Mouse (Mus musculus): Measurements from ENCODE around the gene Topaz1. TPM values are rescaled to one million over a fixed set of nuclear protein-coding genes. Genes with fewer than 3 reads are reported as not detected.
A peak's percentile ranks its signal among the peaks of the same experiment; 100 is the strongest.
"Not testable (repeated sequence)": the region's sequence is repeated elsewhere in the genome, so short reads cannot be mapped to it uniquely, and the experiment has no call there.

The Topaz1 gene
- total RNA-seq, 2 experiments from 2014 or later, result not detected

DNA sequence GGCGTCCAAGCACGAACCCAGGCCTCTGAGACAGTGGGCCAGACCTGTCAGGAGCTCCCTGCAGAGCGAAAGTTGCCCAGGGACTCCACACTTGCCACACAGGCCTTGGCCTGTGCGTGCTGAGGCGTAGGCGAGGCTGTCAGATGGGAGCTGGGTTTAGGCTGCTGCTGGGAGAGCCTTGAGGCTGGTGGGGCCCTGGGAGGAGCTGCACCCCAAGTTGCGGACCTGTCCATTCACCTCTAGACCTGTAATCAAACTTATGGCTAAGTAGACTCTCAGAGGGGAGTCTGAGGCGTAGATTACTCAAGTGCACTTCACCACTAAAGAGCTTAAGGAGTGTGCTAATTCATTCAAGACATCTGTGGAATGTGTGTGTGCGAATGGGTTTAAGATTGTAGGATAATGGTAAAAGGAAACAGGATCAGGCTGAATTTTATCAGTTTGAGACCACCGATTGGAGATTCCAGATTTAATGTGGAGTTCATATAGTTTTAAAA lies 58.7 kb downstream of the Topaz1 start:
- intact Hi-C loops (cut with DNase I), result no loop called here
- no peak for DNase-seq (ENCODE audit: low spot score in 2 of 2)

DNA sequence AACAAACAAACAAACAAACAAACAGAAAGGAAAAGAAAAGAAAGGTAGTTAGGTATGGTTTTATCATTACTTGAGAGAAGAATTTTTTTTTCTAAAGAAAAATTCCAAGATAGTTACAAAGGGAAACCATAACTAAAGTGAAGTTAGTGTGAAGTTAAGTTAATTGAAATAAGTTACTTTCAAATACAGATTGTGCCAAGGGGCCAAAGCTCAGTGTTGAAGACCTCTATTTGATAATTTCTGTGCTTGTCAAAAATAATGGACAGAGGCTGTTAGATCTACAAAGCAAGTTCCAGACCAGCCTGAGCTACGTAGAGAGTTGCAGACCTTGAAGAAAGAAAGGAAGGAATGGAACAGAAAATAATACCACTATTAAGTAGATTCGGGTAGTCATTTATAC lies 60.0 kb downstream of the Topaz1 start:
- intact Hi-C loops (cut with DNase I), result no loop called here
- DNase-seq (ENCODE audit: low spot score in 2 of 2), result no peak

DNA sequence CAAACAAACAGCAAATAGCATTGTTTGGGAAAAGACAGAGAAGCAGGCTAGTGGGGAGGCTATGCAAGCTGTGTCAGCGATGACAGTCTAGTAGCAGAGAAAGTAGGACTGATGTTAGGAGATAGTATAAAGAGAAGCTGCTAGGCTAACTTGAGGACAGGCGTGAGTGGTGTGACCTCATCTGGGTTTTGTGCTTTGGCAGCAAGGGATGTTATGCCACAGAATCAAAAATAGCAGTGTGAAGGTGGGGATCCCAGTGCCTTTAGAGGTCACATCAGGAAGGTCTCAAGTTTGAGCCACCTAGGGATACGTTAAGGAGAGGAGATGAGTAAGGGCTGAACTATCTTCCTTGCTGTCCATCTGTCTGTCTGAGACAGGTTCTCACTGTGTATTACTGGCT lies 63.1 kb downstream of the Topaz1 start:
- intact Hi-C loops (cut with DNase I), result no loop called here
- DNase-seq (ENCODE audit: low spot score in 2 of 2), result no peak

DNA sequence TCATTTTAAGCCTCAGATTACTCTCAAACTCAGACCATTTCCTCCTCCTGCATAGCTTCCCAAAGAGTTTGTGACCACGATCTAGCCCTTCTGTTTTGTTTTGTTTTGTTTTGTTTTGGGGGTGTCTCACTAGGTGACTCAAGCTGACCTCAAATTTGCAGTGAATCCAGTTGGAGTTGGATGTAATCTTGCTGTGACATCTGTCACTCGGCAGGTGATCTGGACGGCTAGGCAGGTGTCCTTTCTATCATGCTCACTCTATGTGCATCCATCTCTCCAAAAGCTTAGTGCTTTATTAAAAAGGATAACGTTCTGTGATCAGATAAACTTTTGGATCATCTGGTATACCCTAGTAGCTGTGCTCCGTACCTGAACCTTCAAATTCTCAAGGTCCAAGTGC lies 65.2 kb downstream of the Topaz1 start:
- intact Hi-C loops (cut with DNase I), result no loop called here
- no peak for DNase-seq (ENCODE audit: low spot score in 2 of 2)

DNA sequence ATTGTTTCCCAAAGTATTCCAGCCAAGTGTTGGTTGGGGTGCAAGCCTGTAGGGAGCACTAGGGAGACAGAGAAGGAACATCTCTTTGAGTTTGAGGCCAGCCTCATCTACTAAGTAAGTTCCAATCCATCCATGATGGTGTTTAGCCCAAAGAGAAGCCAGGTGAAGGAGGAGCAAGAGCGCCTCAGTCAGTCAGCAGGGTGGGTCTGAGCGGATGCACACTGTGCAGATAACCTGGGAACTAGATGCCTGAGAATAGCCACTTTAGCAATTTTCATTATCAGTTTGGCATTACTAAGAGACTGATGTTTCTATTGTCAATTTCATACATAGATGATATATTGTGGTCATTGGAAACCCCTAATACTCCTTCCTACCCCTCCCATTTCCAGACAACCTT lies 67.6 kb downstream of the Topaz1 start:
- DNase-seq (ENCODE audit: low spot score in 2 of 2), result no peak
- intact Hi-C loops (cut with DNase I), result loop anchor here (5.0 kb wide), 1 partner anchor 38 kb away; no protein-coding TSS in a partner anchor

DNA sequence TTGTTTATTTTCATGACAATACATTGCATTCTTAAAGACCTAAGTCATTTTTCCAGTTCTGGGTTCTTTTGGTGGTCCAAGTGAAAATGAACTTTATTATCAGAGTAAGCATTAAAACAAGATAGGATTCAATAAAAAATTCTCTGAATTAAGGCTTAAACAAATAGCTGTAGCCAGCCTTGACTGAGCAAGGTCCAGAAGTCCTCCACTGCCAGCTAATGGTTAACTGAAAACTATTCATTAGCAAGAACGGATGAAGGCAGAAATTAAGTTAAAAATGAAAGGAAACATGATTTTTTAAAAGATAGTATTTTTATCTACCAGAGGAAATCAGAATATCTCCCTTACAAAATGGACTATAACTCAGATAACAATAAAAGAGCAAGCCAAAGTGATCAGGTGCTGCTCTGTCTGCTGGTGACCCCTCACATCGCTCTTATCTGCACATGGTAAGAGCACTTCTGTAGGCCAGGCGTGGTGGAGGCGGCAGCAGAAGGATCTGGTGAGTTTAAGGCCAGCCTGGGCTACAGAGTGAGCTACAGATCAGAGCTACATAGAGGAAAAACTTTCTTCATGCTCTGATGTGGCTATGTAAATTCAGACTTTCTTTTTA lies 68.2 kb downstream of the Topaz1 start:
- intact Hi-C loops (cut with DNase I), result loop anchor here (5.0 kb wide), 1 partner anchor 37 kb away; no protein-coding TSS in a partner anchor
- no peak for DNase-seq (ENCODE audit: low spot score in 2 of 2)

DNA sequence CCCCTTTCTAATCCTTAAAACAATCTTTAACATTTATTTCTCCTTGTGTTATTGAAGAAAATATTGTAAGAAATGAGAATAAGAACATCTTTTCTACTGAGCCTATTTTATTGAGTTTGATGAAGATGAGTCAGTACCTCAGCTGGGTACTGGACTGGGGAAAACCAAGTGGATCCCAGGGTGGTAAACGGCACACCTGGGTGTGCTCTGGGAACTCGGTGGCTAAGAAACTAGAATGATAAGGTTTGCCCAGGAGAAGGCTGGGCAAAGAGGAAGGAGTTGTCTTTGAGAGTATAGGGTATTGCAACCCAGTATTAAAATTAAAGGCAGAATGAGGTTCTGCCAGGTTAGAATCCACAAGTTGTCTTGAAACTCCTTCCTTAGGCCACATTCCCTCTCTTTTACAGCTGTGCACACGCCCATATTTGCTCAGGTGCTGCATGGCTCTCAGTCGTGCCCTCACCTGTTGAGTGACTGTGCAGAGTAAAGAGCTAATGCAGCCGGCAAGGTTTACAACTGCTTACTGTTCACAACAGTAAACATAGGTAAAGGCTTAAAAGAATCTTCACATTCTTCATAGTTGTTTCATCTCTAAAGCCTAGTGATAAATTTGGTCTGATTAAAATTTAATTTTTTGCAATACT lies 76.3 kb downstream of the Topaz1 start:
- intact Hi-C loops (cut with DNase I), result no loop called here
- no peak for DNase-seq (ENCODE audit: low spot score in 2 of 2)

DNA sequence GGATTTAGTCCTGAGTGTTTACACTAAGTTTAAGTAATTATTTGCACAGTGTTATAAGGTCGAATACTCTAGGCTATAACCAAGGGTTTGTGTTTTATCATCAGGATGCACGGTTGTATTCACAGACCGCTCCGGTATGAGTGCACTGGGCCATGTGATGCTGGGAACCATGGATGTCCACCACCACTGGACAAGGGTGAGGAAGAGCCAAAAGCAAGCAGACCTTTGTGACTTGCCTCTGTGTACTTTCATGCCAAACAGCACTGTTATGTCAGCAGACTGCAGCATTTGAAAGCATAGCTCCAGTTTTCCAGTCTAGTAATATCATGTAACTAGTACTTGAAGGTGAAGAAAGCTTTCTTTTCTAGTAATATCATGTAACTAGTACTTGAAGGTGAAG lies 79.6 kb downstream of the Topaz1 start:
- no peak for DNase-seq (ENCODE audit: low spot score in 2 of 2)
- intact Hi-C loops (cut with DNase I), result no loop called here

DNA sequence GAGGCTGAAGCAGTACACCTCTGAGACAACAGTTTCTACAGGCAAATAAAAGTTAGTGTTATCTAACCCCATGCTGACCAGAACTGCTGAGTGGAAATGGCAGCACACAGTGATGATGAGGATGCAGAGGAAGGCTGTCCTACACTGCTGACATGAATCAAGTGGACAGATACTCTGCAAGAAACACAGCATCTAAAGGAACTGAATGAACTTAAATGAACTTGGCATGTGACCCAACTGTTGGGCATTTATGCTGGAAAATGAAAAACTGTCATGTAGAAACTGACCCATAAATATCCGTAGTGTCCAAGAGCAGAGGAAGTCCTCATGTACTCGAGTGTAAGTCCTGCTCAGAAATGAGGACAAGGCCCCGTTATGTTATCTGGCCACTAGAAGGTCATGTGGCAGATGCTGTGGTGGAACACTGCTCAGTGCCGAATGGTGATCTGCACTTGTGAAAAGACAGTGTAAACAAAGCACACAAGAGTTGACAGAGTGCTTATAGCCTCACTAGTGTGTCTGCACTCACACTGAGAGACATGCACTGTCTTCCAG lies 82.8 kb downstream of the Topaz1 start:
- intact Hi-C loops (cut with DNase I), result no loop called here
- DNase-seq (ENCODE audit: low spot score in 2 of 2), result no peak

DNA sequence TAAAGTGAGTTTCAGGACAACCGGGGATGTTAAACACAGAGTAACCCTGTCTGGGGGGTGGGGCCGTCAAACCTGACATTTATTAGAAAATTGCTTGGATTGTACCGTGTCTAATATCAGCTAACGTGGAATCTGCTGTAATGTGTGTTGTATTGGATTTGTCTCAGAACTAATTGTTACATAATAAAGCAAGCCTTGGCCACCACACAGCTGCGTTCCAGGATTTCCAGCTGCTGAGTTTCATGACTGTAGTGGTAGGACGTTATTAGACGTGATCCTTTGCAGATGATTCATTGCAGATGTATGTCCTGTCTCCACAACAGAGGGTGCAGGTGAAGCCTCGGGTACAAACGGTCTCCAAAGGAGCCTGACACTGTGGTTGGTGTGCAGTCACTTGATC lies 89.0 kb downstream of the Topaz1 start:
- no peak for DNase-seq (ENCODE audit: low spot score in 2 of 2)
- intact Hi-C loops (cut with DNase I), result no loop called here

DNA sequence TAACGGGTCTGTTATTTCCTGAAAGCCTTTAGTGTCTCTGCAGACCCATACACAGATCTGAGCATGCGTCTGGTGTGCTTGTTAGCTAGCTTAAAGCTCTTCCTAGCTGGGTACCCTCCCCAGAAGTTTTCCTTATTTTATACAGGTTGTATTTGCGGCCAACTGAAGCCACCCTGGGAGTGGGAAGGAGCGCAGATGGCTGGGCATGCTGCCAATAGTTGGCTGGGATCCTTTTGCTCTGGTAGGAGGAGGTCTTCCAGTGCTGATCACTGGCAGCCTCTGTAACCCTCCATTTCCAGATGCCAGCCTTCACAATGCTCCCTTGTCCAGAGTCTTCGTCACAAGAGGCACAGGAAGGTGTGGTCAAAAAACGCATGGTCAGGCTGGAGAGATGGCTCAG lies 89.6 kb downstream of the Topaz1 start:
- peak; percentile 55 to 74 for DNase-seq (ENCODE audit: low spot score in 2 of 2)
- intact Hi-C loops (cut with DNase I), result no loop called here

DNA sequence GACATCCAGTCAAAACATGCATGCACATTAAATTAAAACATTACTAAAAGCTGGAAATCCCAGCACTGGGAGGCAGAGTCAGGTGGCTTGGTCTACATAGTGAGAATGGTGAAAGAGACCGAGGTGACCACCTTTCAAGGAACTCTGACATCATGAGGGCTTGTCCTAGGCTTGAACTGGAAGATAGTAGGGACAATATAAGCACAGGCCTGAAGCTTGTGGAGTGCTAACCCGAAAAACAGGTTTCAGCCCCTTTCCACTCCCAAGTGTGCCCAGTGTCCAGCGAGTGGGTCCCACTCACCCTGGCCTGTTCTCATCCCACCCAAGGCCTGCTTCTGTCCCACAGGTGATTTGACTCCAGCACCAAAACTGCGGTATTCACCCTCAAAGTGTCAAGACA lies 90.1 kb downstream of the Topaz1 start:
- intact Hi-C loops (cut with DNase I), result no loop called here
- no peak for DNase-seq (ENCODE audit: low spot score in 2 of 2)

DNA sequence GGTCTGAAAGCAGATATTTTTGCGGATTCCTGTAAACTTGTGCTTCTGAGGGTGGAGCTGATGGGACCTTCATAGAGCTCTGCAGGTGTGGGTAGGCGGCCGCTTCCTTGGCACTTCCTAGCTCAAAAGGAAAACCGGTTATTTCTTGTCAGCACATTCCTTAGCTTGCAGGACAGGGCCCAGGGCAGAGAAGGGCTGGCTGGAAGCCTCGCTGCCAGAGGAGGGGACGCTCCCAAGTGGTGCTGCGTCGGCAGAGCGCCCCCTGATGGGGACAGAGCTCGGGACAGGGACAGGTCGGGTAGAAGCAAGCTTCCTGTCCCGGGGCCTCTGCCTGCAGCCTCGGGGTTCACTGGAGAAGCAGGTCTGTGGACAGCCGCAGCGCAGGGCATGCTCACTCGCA lies 90.5 kb downstream of the Topaz1 start:
- intact Hi-C loops (cut with DNase I), result no loop called here
- peak in 1 of 2 experiments; percentile 17 for DNase-seq (ENCODE audit: low spot score in 2 of 2)

DNA sequence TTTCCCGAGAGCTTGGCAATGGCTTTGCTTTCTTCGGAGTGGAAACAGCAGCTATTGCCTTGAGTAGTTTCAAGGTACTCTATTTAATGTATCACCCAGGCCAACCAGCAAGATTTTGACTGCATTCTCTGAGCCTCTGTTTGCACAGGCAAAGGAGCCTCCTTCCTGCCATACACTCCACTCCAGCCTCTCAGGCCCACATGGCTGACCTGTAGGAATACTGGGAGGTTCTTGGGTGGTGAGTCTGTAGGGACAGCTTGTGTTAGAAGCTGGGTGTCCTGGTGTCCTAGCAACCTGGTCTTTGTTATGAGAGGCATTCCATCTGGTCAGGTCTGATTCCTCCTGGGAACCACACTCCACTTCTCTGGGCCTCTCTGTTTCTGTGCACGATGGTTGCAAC lies 96.6 kb downstream of the Topaz1 start, which contains the start of gene Gm35549:
TSS of gene Gm35549 (minus strand) at position 276 of the 400 bp plus-strand sequence.
- intact Hi-C loops (cut with DNase I), result no loop called here
- no peak for DNase-seq (ENCODE audit: low spot score in 2 of 2)

DNA sequence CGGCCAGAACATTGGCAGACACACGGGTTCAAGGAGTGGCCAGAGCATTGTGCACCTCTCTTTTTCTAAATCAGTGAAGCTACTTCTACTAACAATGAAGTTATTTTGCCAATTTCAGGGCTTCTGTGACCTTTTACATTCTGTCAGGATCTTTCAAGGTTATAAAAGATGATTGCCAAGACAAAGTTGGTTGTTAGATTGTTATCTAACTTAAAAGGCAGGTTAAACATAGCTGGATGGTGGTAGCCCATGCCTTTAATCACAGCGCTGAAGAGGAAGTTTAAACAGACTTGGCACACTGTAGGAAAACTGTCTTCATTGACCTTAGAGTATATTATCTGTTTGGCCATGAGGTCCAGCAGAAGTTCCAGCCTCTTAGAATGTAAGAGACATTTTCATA lies 98.5 kb downstream of the Topaz1 start:
- DNase-seq (ENCODE audit: low spot score in 2 of 2), result no peak

DNA sequence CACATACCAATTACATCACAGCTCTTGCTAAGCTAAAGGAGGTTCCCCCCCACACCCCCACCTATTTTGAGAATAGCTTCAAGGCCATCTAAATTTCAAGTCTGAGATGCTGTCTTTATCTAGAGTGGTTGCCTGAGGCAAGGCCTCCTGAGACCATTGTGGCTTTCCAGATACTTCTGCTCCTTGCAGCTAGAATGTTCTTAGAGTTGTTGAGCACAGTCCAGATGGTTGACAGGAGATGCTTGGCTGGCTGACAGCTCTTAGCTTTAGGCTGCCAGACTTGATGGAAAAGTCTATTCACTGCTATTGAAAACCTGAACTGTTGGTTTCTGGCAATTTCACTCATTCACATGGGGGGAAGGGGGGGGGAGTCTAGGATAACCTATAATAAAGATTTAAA lies 99.0 kb downstream of the Topaz1 start:
- DNase-seq (ENCODE audit: low spot score in 2 of 2), result peak; percentile 63 to 71
- intact Hi-C loops (cut with DNase I), result no loop called here

More for the DNA sequence above, 98.5 kb downstream of the Topaz1 start:
- intact Hi-C loops (cut with DNase I), result no loop called here

DNA sequence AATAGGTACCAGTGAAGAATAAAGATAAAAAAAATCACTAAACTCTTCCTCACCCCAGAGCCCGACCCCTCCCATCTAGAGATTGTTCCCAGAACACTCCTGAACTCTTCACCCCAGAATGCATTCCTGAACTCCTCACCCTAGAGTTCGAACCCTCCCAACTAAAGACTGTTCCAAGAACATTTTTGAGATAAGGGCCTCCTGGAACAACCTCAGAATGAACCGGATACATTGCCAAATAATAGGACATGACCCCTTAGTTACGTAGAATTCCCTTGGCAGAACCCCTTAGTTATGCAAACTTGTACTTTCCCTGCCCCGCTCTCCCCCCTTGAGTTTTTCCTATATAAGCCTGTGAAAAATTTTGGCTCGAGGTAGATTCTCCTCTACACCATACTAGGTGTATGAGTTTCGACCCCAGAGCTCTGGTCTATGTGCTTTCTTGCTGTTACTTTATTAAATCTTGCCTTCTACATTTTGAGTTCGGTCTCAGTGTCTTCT lies 100.7 kb downstream of the Topaz1 start:
- intact Hi-C loops (cut with DNase I); DNase-seq (ENCODE audit: low spot score in 2 of 2): not testable (repeated sequence)
